Mouse (Mus musculus): ENCODE data around the gene Gm45753.

DNA sequence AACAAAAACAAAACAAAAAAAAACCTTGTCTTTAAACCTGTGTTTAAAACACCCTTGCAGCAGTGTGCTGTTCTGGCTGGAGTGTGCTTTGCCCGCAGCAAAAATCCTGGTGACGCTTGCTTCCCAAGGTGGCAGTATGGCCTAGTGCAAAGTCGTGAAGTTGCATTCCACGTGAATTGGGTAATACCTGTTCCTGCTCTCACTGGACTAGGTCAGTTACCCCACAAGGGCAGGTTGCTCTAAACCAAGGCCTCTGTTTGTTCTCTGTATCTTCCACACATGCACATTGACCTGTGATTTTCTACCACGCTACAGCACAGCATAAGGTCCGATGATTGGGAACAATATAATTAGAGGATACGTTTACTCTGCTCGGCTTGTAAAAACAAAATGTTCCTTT lies 26.6 kb downstream of the Gm45753 start:
- TF ChIP-seq GATA1 (IDR thresholded peaks at IDR 0.05; ENCODE audit: borderline replicate concordance, low read length) (no peak), FLI1 (IDR thresholded peaks at IDR 0.05; ENCODE audit: low read length) (no peak)

Data from megakaryocyte, embryonic 14.5 days (primary cell).